Mouse (Mus musculus) left cerebral cortex, adult 9 months (tissue): Measurements from ENCODE around the gene S100z.

Experiments used
- DNase-seq, 2 experiments: peaks; one replicate each; pipeline ENCODE4 v3.0.0; 2022; ENCODE audit warnings: low spot score in 2 of 2

S100z gene

GRCm38 (mm10) chr13:95478671-95479413 is at the start of gene S100z:
Gene S100z (minus strand): TSS chr13:95478721.
- no peak for DNase-seq

GRCm38 (mm10) chr13:95524674-95525491 is 46.4 kb upstream of the S100z start, which contains the start of gene F2rl1:
Gene F2rl1 (minus strand): TSS chr13:95525227.
- DNase-seq, result no peak

GRCm38 (mm10) chr13:95524424-95524673 is 45.8 kb upstream of the S100z start:
- no peak for DNase-seq

GRCm38 (mm10) chr13:95523659-95524423 is 45.3 kb upstream of the S100z start:
- DNase-seq, result no peak

- no peak for DNase-seq
Measured at GRCm38 (mm10) chr13:95522176-95522575, 43.7 kb upstream of the S100z start.

GRCm38 (mm10) chr13:95521029-95521428 is 42.5 kb upstream of the S100z start:
- no peak for DNase-seq

GRCm38 (mm10) chr13:95514756-95515155 is 36.2 kb upstream of the S100z start:
- DNase-seq, result no peak

- no peak for DNase-seq
Measured at GRCm38 (mm10) chr13:95510054-95510453, 31.5 kb upstream of the S100z start.

- no peak for DNase-seq
Measured at GRCm38 (mm10) chr13:95503279-95503917, 24.9 kb upstream of the S100z start.

- DNase-seq, result no peak
Measured at GRCm38 (mm10) chr13:95496601-95497000, 18.1 kb upstream of the S100z start.

- no peak for DNase-seq
Measured at GRCm38 (mm10) chr13:95494812-95495211, 16.3 kb upstream of the S100z start.

- DNase-seq, result no peak
Measured at GRCm38 (mm10) chr13:95493296-95493695, 14.8 kb upstream of the S100z start.

GRCm38 (mm10) chr13:95491327-95491726 is 12.8 kb upstream of the S100z start:
- DNase-seq, result no peak

- no peak for DNase-seq
Measured at GRCm38 (mm10) chr13:95484664-95485063, 6.1 kb upstream of the S100z start.

- peak; percentile 13 to 82 for DNase-seq
Measured at GRCm38 (mm10) chr13:95481428-95481827, 2.9 kb upstream of the S100z start.

- no peak for DNase-seq
Measured at GRCm38 (mm10) chr13:95477173-95477572, 1.3 kb downstream of the S100z start.

GRCm38 (mm10) chr13:95475124-95475523 is 3.4 kb downstream of the S100z start:
- DNase-seq, result no peak

GRCm38 (mm10) chr13:95474294-95474693 is 4.2 kb downstream of the S100z start:
- no peak for DNase-seq

- DNase-seq, result no peak
Measured at GRCm38 (mm10) chr13:95470970-95471369, 7.6 kb downstream of the S100z start.

- DNase-seq, result no peak
Measured at GRCm38 (mm10) chr13:95451529-95451928, 27.0 kb downstream of the S100z start.

- no peak for DNase-seq
Measured at GRCm38 (mm10) chr13:95450636-95451210, 27.8 kb downstream of the S100z start.

GRCm38 (mm10) chr13:95449730-95450129 is 28.8 kb downstream of the S100z start:
- no peak for DNase-seq
